Mouse (Mus musculus): Measurements from ENCODE around the gene Tnfrsf13c.

Tnfrsf13c gene

DNA sequence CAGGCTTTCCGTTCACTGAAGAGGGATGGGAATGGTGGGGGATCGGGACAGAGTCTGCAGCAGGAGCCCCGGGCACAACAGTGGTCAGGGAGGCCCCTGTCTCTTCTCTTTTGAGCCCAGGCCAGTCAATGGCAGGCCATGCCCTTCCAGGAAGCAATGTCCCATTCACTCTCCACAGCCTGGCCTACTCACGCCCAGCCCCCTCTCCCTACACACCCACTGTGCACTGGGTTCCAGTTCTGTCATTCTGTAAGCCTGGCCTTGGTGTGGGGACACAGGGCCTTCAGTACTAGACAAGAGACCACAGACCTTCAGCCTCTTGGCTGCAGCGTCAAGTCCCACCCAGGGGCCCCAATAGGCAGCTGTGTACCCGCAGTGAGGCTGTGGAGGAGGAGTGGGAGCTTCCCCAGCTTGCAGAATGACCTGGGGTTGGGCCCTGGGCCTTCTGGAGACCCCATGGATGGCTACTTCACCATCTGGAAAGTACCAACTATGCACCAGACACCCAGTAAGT is 6.0 kb upstream of the Tnfrsf13c start:
- WGBS = 89% methylated on average over 6 of the region's 6 CpGs

DNA sequence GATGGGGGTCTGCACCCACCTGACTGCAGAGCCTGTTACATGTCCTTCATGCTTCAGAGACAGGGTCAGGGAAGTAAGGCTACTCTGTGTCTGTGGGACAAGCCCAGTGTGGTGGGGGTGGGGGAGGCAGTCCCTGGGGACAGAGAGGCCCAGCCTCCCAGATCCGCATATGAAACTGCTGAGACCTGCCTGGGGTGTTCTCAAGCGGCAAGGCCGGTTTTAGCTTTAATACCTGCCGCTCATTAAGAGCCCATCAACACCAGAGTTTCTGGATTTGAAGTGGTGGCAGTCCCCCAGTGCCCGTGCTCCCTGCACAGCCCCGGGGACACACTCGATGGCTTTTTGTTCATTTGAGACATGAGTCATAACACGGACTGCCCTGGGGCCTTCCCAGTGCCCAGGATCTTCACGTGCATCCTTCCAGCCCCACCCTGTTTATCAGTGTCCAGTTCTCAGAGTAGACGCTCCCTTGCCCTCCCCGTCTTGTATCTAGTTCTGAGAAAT is 5.4 kb upstream of the Tnfrsf13c start:
- 84% methylated on average over 11 of the region's 11 CpGs for WGBS

DNA sequence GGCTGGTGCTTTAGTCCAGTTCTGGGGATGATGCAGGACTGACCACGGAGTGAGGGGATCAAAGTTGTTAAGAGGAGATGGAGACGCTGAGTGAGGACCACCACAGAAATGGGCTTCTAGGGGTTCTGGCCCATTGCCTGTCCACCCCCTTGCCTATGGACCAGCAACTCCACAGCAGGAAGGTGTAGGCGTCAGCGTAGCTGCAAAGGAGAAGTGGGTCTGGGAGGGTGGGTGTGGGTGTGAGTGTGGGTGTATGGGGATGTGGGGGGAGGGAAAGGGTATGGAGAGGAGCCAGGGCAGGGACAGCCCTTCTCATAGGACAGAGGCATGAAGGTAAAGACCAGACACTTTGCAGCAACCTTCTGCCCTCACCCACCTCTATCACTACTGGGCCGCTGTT is 1.6 kb upstream of the Tnfrsf13c start:
- WGBS = 79% methylated on average over 5 of the region's 5 CpGs

GRCm38 (mm10) chr15:82224602-82225215 is 540 bp upstream of the Tnfrsf13c start:
- WGBS = 66% methylated on average over 7 of the region's 7 CpGs

DNA sequence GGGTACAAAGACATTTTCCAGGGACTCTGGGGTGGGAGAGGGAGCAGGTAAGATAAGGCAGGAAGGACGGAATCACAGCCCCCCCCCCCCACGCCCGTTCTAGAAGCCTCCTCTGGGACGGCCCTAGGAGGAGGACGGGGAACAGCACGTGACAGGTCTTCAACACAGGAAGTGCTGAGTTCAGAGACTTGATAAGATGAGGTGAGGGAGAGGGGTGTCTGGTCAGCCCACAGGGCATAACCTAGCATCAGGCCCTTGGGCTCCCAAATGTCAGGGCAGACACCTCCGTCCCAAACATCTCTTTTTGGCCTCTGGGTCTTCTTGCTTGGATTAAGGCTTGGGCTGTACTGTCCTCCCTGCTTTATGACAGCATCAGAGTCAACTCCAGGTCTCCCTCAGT is 918 bp downstream of the Tnfrsf13c start:
- 75% methylated on average over 7 of the region's 7 CpGs for WGBS

DNA sequence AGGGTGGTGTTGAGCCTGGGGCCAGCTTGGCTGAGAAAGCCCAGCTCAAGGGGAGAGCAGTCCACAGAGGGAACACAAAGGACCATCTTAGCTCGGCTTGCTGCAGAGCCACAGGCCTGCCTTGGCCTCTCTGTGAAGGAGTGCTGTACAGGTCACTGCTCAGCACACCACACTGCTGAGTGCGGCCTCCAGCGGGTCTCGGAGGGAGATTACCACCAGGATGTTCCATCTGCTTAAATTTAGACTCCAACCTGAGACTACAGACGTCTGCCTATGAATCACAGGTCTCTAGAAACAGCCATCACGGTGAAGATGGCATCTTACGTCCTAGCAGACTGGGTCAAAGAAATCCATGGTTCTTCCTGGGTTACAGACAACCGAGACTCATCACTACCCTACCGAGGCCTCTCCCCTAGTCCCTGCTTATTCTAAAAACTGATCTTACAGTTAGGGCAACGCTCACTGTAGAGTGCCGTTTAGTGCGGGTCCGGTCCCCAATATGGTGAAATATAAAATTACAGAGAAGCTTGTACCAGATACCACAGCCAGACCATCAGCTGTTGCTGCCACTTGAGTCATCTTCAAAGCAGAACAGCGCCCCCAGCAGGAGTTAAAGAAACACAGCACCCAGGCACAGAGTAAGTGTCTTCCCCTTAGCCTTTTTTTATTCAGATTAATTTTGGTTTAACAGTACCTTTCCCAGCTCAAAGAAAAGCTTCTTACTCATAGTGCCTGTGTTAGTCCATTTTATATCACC is 2.9 kb downstream of the Tnfrsf13c start:
- WGBS = 71% methylated on average over 14 of the region's 14 CpGs

- 63% methylated on average over 11 of the region's 12 CpGs for WGBS
Measured at GRCm38 (mm10) chr15:82220003-82220675, 4.0 kb downstream of the Tnfrsf13c start.

DNA sequence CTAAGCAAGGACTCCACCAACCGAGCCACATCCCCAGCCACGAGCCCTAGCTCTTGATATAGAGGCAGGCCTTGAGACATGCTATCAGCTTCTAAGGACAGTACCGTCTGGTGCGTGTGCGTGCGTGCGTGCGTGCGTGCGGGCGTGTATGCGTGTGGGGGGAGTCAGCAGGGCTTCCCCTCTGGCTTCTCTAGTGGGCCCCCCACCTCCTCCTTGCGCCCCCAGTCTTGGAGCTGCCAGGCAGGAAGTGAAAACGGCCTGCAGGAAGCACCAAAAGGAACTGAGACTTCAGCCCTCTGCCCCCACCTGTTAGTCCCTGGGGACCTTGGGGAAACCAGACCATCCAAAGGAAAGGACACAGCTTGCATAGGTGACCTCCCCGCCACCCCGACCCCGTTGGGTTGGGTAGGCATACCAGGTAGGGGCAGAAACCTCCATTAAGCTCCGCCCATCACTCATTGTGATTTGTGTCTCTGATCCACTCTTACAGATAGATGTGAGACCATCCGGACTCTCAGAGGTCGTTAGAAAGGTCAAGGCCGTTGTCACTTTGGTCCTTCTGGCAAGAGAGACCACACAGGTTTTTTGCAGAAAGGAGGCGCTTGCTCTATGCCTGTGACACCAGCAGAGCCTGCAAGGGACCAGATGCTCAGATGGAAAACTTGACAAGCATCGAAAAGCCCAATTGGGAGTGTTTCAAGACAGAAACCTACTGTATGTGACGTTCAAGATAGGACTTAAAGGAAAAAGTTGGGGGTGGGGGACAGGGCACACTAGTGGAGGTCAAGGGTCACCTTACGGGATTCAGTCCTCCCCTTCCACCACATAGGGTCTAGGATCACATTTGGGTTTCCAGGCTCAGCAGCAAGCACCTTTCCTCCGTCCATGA is 5.1 kb downstream of the Tnfrsf13c start:
- 81% methylated on average over 26 of the region's 26 CpGs for WGBS

GRCm38 (mm10) chr15:82217980-82218379 is 6.2 kb downstream of the Tnfrsf13c start:
- WGBS = 65% methylated on average over 9 of the region's 9 CpGs

GRCm38 (mm10) chr15:82217039-82217438 is 7.1 kb downstream of the Tnfrsf13c start:
- 72% methylated on average over 7 of the region's 7 CpGs for WGBS

GRCm38 (mm10) chr15:82216142-82216827 is 7.9 kb downstream of the Tnfrsf13c start:
- 41% methylated on average over 20 of the region's 20 CpGs for WGBS

DNA sequence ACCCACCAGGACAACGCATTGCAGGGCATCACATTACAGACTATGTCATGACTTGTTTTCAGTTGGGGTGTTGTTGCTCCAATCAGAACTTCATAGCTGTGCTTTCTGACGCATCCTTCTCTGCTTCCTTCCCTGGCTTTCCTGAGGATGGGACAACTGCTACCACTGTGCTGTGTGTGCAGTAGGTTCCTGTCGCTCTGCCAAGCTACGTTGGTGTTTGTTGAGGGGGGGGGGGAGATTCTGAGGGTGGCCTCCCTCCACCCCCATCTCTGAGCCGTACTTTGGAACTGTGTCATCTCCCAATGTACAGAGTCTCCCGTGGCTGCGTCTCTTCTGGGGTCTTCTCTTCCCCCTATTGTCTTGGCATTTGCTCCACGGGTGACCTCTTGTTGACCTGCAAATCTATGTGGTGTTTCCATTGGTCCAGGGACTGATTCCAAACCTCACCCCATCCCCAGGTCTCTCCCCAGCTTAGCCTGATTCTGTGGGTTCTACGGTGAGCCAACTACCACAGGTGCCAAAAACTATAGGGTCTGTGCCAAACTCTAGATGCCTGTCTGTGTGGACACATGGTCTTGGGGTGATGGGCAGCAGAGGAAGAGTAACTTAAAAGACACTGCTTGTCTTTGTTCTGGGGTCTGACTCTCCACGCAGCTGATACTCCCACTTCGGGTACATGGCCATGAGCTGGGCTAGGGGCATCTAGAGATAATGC is 8.7 kb downstream of the Tnfrsf13c start:
- WGBS = 30% methylated on average over 11 of the region's 11 CpGs

DNA sequence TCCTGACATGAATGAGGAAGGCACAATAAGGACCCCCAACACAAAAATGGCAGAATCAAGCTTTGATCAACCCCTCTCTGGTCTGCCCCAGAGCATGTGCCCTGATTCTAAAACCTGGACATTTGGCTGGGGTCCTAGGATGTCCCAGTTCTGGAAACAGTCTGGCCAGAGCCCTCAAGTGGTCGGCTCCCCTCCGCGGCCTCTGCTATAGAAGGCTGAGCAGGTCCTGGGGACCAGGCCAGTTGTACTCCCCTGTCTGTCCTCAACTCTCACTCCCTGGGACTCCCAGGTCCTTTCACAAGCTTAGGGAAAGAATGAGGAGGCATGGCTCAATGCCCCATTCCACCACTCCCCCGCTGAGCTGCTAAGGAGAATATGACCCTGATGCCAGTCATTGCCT is 10.9 kb downstream of the Tnfrsf13c start:
- WGBS = 57% methylated on average over 4 of the region's 4 CpGs

DNA sequence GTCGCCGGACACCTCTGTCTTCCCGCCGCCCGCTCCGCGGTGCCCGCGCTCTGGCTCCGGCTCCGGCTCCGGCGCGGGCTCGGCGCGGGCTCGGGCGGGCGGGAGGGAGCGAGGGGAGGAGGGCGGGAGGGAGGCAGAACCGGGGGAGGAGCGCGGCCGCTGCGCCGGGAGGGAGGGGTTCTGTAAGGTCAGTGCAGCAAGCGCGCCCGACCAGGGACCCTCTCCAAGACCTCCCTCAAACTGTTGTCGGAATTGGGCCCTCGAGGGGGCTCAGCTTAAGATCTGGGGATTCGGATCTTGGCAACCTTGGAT is 11.5 kb downstream of the Tnfrsf13c start, which contains the start of gene Shisa8:
TSS of gene Shisa8 (minus strand) at position 64 of the 312 bp plus-strand sequence.
- 2% methylated on average over 34 of the region's 34 CpGs for WGBS

DNA sequence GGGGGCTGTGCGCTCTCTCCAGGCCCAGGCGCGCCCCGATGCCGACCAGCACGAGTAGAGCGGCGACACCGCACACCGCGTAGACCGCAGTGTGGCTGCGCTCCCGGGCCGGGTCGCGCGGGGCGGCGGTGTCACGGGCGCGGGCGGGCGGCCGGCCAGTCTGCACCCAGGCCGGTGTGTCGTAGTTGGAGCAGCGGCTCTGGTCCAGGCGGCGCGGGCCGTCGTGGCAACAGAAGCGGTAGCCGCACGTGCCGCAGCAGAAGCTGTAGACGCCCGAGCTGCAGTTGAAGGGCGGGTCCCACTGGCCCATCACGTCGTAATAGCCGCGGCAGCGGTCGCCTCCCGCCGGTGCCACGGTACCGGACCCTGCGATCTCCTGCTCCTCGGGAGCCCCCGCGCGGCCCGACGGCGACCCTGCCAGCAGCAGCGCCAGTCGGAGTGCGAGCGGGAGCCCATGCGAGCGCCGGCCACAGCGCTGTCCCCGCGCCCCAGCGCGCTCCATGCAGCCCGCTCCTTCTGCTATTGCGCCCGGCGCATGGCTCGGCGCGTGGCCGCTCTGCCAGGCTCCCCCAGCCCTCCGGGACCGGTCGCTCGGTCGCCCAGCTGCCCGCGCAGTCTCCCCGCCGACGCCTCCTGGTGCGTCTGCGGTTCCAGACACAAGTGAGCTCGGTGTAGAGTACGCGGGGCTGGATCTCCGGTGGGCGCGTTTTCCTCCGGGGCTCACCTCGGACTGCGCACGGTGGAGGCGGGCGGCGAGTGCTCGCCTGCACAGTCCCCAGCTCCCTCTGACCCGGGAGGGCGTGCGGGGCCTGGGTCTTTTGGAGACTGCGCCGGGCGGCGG is 12.0 kb downstream of the Tnfrsf13c start:
- under 1% methylated on average over 112 of the region's 112 CpGs for WGBS

GRCm38 (mm10) chr15:82211281-82211680 is 12.9 kb downstream of the Tnfrsf13c start:
- 5% methylated on average over 11 of the region's 11 CpGs for WGBS

GRCm38 (mm10) chr15:82210801-82211200 is 13.4 kb downstream of the Tnfrsf13c start:
- 77% methylated on average over 1 of the region's 1 CpGs for WGBS

- WGBS = 82% methylated on average over 13 of the region's 13 CpGs
Measured at GRCm38 (mm10) chr15:82209295-82210050, 14.7 kb downstream of the Tnfrsf13c start.

GRCm38 (mm10) chr15:82208307-82208706 is 15.9 kb downstream of the Tnfrsf13c start:
- WGBS = 84% methylated on average over 8 of the region's 8 CpGs
